Mouse (Mus musculus) testis, adult 2 months (tissue): ENCODE measurements around the gene Atp6v1g2.

Experiments used
- CTCF ChIP-seq: fragments of 200-500 bp; IDR thresholded peaks from 2 replicates; pipeline ENCODE4 v1.5.1; 2012; ENCODE audit warnings: low read depth, mild to moderate bottlenecking, inconsistent platforms, low read length, moderate library complexity; ENCODE audit not compliant: control insufficient read depth, insufficient read depth, insufficient replicate concordance
- POLR2A ChIP-seq: fragments of 200-500 bp; IDR thresholded peaks from 2 replicates; pipeline ENCODE4 v1.6.1; 2012; ENCODE audit warnings: low read depth, mild to moderate bottlenecking, inconsistent platforms, low read length, moderate library complexity; ENCODE audit not compliant: control insufficient read depth

- TF ChIP-seq CTCF (no peak), POLR2A (no peak)
Measured at GRCm38 (mm10) chr17:35251981-35252380, 18.5 kb downstream of the Atp6v1g2 start.
